Mouse (Mus musculus): ENCODE measurements at regions not wholly inside any gene's neighbourhood (a gene's known extent, or its start where the extent isn't known, plus 50 kb on each side); places are given as distances from the start of the nearest gene placed in this dataset.

DNA sequence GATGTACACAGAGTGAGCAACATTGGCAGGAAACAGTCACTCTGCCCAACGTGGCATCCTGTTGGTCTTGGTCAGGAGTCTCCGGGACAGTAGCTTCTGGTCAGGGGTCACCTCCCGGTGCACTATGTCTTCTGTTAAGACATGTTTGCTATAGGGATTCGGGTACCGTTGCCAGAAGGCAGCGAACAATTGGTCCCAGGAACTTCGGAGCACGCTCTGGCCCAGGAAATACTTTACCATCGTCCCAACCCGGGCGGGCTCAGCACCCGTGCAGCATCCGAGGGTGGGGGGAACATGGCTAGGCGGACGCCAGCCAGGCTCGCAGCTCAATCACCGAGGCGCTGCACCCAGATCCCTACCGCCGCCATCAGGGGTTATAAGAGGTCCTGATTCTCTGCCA is 80.6 kb upstream of the Adam23 start:
- Histone ChIP-seq H3K4me1 (no peaks in the 10 kb centered on the region), H3K9ac (no peak overlapping the region), H3K9me3 (replicated peaks) (no peaks in the 10 kb centered on the region), H3K4me2 (replicated peaks) (no peak overlapping the region), H3K36me3 (no peaks in the 10 kb centered on the region), H3K27me3 (no peaks in the 10 kb centered on the region), H3K4me3 (replicated peaks) (no peak overlapping the region), H3K27ac (replicated peaks) (no peak overlapping the region)
- WGBS, result 95% methylated on average over 20 of the region's 20 CpGs
- ATAC-seq (ENCODE audit: insufficient number of reproducible peaks, low FRiP score, low TSS enrichment, low read depth), result no peak

DNA sequence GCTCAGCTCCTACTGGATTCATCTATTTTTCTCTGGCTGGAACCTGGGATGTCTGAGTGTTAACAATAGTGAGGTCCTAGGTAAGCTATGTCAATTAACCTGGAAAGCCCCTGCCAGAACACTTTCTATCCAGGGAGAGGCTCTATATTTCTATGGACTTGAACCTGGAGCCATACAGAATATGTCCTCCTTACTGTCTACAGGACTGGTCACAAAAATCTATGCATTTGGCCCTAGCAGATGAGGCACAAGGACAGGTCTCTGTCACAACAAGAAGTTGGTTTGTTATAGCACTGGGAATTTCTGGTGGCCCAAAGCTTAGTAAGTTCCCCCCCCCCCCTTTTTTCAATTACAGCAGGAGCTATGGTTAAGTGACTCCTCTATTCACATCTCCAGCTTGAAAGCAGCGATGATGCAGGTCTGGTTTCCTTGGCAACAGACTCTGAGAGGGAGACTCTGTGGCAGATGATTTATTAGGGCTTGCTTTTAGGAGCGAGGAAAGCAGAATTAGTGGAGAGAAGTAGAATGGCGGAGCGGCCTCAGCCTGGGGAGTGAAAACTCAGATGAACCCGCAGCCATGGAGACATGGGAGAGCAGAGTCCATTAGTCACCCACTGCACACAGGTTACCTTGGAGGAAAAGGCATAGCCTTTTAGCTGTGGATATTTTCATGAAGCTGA is 77.9 kb upstream of the Adam23 start:
- Histone ChIP-seq H3K9me3 (replicated peaks) (no peaks in the 10 kb centered on the region), H3K27ac (replicated peaks) (no peak overlapping the region), H3K36me3 (no peaks in the 10 kb centered on the region), H3K4me2 (replicated peaks) (no peak overlapping the region), H3K4me1 (no peaks in the 10 kb centered on the region), H3K4me3 (replicated peaks) (no peak overlapping the region), H3K9ac (no peak overlapping the region), H3K27me3 (no peaks in the 10 kb centered on the region)
- ATAC-seq (ENCODE audit: insufficient number of reproducible peaks, low FRiP score, low TSS enrichment, low read depth), result no peak
- WGBS, result 56% methylated on average over 5 of the region's 5 CpGs

DNA sequence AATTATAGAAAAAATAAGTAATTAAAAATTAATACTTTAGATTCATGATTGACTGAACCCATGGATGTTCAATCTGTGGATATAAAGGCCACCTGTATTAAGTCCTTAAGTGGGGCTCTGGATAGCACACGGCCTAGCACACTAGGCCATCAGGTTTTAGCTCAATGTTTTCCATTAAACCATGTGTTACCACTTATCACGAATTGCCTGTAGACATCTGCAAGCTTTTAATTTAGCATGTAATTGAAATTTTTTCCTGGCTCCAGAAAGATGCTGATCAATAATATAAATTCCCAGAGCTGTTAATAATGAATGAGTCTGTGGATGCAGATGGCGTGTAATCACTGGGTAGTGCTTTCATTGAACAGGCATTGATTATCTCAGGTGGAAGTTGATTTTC is 76.8 kb upstream of the Adam23 start:
- WGBS, result 36% methylated on average over 3 of the region's 3 CpGs
- no peak overlapping the region for H3K4me2 ChIP-seq (replicated peaks)
- H3K27ac ChIP-seq (replicated peaks), result no peak overlapping the region
- no peaks in the 10 kb centered on the region for H3K9me3 ChIP-seq (replicated peaks)
- H3K4me3 ChIP-seq (replicated peaks), result no peak overlapping the region
- H3K9ac ChIP-seq, result no peak overlapping the region
- no peak for ATAC-seq (ENCODE audit: insufficient number of reproducible peaks, low FRiP score, low TSS enrichment, low read depth)
- H3K36me3 ChIP-seq, result no peaks in the 10 kb centered on the region
- H3K4me1 ChIP-seq, result no peaks in the 10 kb centered on the region
- no peaks in the 10 kb centered on the region for H3K27me3 ChIP-seq

DNA sequence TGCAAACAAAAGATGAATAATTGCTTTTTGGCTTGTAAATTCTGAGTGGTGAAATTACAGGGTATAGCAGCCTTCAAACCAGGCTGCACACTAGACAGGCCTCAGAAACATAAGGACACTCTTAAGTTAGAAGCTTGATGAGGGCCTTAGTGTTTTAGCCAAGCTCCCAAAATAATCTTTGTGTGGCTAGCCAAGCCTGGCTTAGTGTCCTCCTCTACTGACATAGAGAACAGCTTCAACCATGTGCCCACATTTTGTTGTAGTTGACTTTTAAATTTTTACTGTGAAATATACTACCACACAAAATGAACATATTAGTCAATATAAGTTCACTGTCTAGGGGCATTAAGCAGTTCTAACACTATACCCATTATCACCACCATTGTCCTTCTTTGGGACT is 76.1 kb upstream of the Adam23 start:
- no peaks in the 10 kb centered on the region for H3K9me3 ChIP-seq (replicated peaks)
- no peaks in the 10 kb centered on the region for H3K4me1 ChIP-seq
- no peaks in the 10 kb centered on the region for H3K27me3 ChIP-seq
- no peak overlapping the region for H3K4me3 ChIP-seq (replicated peaks)
- no peak overlapping the region for H3K9ac ChIP-seq
- H3K4me2 ChIP-seq (replicated peaks), result no peak overlapping the region
- no peaks in the 10 kb centered on the region for H3K36me3 ChIP-seq
- no peak overlapping the region for H3K27ac ChIP-seq (replicated peaks)
- no peak for ATAC-seq (ENCODE audit: insufficient number of reproducible peaks, low FRiP score, low TSS enrichment, low read depth)

DNA sequence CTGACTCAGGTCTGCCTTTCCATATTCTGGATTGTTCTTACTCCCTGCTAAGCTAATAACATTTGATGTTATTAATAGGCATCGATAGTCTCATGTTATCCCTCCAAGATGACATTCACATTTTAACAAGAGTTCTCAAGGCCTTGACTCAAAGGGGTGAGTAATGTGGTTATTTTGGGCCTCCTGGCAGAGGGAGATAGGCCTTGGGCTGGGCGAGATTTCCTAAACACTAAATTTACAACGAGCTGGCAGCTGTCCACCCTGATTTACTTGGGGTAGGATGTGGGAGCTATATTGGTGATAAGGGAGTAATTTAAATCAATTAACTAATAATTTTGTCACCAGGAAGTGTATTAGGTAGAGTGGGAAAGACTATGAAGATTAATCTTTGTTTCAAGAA is 62.6 kb upstream of the Adam23 start:
- no peak overlapping the region for H3K4me2 ChIP-seq (replicated peaks)
- no peak overlapping the region for H3K9ac ChIP-seq
- no peaks in the 10 kb centered on the region for H3K9me3 ChIP-seq (replicated peaks)
- H3K4me1 ChIP-seq, result no peaks in the 10 kb centered on the region
- no peak overlapping the region for H3K27ac ChIP-seq (replicated peaks)
- 75% methylated on average over 3 of the region's 3 CpGs for WGBS
- H3K27me3 ChIP-seq, result no peaks in the 10 kb centered on the region
- ATAC-seq (ENCODE audit: insufficient number of reproducible peaks, low FRiP score, low TSS enrichment, low read depth), result no peak
- H3K4me3 ChIP-seq (replicated peaks), result no peak overlapping the region
- H3K36me3 ChIP-seq, result no peaks in the 10 kb centered on the region

DNA sequence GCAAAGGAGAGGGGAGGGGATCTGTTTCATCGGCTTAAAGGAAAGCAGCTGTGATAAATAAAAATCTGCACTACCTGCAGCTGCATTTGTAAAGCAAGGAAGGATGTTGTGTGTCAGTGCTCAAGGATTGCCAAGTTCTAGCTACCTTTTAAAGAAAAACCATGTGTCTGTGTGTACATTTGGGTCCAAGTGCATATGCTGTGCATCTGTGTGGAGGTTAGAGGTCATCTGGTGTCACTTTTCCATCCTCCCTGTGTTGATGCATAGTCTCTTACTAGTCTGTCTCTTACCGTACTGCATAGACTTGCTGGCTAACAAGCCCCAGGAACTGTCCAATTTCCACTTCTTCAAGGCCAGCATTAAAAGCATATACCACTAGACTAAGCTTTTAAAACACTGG is 60.6 kb upstream of the Adam23 start:
- 17% methylated on average over 2 of the region's 2 CpGs for WGBS
- ATAC-seq (ENCODE audit: insufficient number of reproducible peaks, low FRiP score, low TSS enrichment, low read depth), result no peak
- no peaks in the 10 kb centered on the region for H3K36me3 ChIP-seq

DNA sequence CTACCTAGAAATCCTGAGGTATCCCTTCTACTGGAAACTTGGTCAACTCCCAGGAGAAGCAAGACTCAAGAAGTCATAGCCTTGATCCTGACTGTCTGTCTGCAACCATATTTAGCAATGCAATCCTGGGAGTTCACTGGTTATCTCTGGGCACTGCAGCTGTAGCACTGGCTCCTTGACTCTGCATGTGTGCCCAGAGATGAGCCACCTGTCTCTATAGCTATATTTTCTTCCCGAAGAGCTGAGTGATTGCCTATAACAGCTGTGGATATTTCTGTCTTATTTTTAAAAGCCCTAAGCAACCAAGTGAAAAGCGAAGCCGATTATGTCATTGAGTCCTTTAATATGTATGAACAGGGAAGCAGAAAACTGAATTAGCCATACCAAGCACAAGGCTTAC is 50.3 kb upstream of the Adam23 start:
- WGBS, result 60% methylated on average over 3 of the region's 3 CpGs
- no peaks in the 10 kb centered on the region for H3K27me3 ChIP-seq
- H3K4me3 ChIP-seq (replicated peaks), result no peak overlapping the region
- no peak overlapping the region for H3K27ac ChIP-seq (replicated peaks)
- peak; percentile 60; the same call in 1 of the 2 replicates for ATAC-seq (ENCODE audit: insufficient number of reproducible peaks, low FRiP score, low TSS enrichment, low read depth)
- no peak overlapping the region for H3K4me2 ChIP-seq (replicated peaks)
- no peaks in the 10 kb centered on the region for H3K9me3 ChIP-seq (replicated peaks)
- no peaks in the 10 kb centered on the region for H3K4me1 ChIP-seq
- no peaks in the 10 kb centered on the region for H3K36me3 ChIP-seq
- no peak overlapping the region for H3K9ac ChIP-seq

More for the DNA sequence above, 60.6 kb upstream of the Adam23 start:
- Histone ChIP-seq H3K9ac (no peak overlapping the region), H3K4me3 (replicated peaks) (no peak overlapping the region), H3K27ac (replicated peaks) (no peak overlapping the region), H3K4me1 (no peaks in the 10 kb centered on the region), H3K9me3 (replicated peaks) (no peaks in the 10 kb centered on the region), H3K4me2 (replicated peaks) (no peak overlapping the region), H3K27me3 (no peaks in the 10 kb centered on the region)
